Mouse (Mus musculus): ENCODE data around the gene Syndig1.

Syndig1 gene

GRCm38 (mm10) chr2:149873346-149873745 is 44.3 kb downstream of the Syndig1 start:
- no peak for DNase-seq (ENCODE audit: low read depth in 1 of 2, low spot score in 2 of 2)

GRCm38 (mm10) chr2:149877954-149878353 is 48.9 kb downstream of the Syndig1 start:
- DNase-seq (ENCODE audit: low read depth in 1 of 2, low spot score in 2 of 2): no peak

GRCm38 (mm10) chr2:149887634-149888033 is 58.6 kb downstream of the Syndig1 start:
- DNase-seq (ENCODE audit: low read depth in 1 of 2, low spot score in 2 of 2): no peak

- DNase-seq (ENCODE audit: low read depth in 1 of 2, low spot score in 2 of 2): no peak
These were observed 62.6 kb downstream of the Syndig1 start for GRCm38 (mm10) chr2:149891647-149892046.

- DNase-seq (ENCODE audit: low read depth in 1 of 2, low spot score in 2 of 2): no peak
These were observed 67.3 kb downstream of the Syndig1 start for GRCm38 (mm10) chr2:149896337-149896736.

- DNase-seq (ENCODE audit: low read depth in 1 of 2, low spot score in 2 of 2): no peak
These were observed 70.6 kb downstream of the Syndig1 start for GRCm38 (mm10) chr2:149899615-149900014.

GRCm38 (mm10) chr2:149900606-149901005 is 71.6 kb downstream of the Syndig1 start:
- no peak for DNase-seq (ENCODE audit: low read depth in 1 of 2, low spot score in 2 of 2)

GRCm38 (mm10) chr2:149904405-149904804 is 75.4 kb downstream of the Syndig1 start:
- no peak for DNase-seq (ENCODE audit: low read depth in 1 of 2, low spot score in 2 of 2)

GRCm38 (mm10) chr2:149906694-149907093 is 77.7 kb downstream of the Syndig1 start:
- DNase-seq (ENCODE audit: low read depth in 1 of 2, low spot score in 2 of 2): no peak

GRCm38 (mm10) chr2:149917162-149917561 is 88.2 kb downstream of the Syndig1 start:
- no peak for DNase-seq (ENCODE audit: low read depth in 1 of 2, low spot score in 2 of 2)

GRCm38 (mm10) chr2:149923561-149923960 is 94.5 kb downstream of the Syndig1 start:
- no peak for DNase-seq (ENCODE audit: low read depth in 1 of 2, low spot score in 2 of 2)

- no peak for DNase-seq (ENCODE audit: low read depth in 1 of 2, low spot score in 2 of 2)
These were observed 96.9 kb downstream of the Syndig1 start for GRCm38 (mm10) chr2:149925911-149926310.

- DNase-seq (ENCODE audit: low read depth in 1 of 2, low spot score in 2 of 2): no peak
These were observed 98.0 kb downstream of the Syndig1 start for GRCm38 (mm10) chr2:149927001-149927400.

- DNase-seq (ENCODE audit: low read depth in 1 of 2, low spot score in 2 of 2): no peak
These were observed 98.5 kb downstream of the Syndig1 start for GRCm38 (mm10) chr2:149927481-149927880.

- no peak for DNase-seq (ENCODE audit: low read depth in 1 of 2, low spot score in 2 of 2)
These were observed 101.0 kb downstream of the Syndig1 start for GRCm38 (mm10) chr2:149929986-149930385.

- no peak for DNase-seq (ENCODE audit: low read depth in 1 of 2, low spot score in 2 of 2)
These were observed 102.1 kb downstream of the Syndig1 start for GRCm38 (mm10) chr2:149931111-149931510.

GRCm38 (mm10) chr2:149932095-149932494 is 103.1 kb downstream of the Syndig1 start:
- DNase-seq (ENCODE audit: low read depth in 1 of 2, low spot score in 2 of 2): no peak

GRCm38 (mm10) chr2:149933247-149933898 is 104.4 kb downstream of the Syndig1 start:
- no peak for DNase-seq (ENCODE audit: low read depth in 1 of 2, low spot score in 2 of 2)

GRCm38 (mm10) chr2:149934139-149934538 is 105.1 kb downstream of the Syndig1 start:
- DNase-seq (ENCODE audit: low read depth in 1 of 2, low spot score in 2 of 2): no peak

- no peak for DNase-seq (ENCODE audit: low read depth in 1 of 2, low spot score in 2 of 2)
These were observed 109.8 kb downstream of the Syndig1 start for GRCm38 (mm10) chr2:149938829-149939228.

- no peak for DNase-seq (ENCODE audit: low read depth in 1 of 2, low spot score in 2 of 2)
These were observed 110.6 kb downstream of the Syndig1 start for GRCm38 (mm10) chr2:149939586-149939985.

- no peak for DNase-seq (ENCODE audit: low read depth in 1 of 2, low spot score in 2 of 2)
These were observed 121.6 kb downstream of the Syndig1 start for GRCm38 (mm10) chr2:149950641-149951040.

- no peak for DNase-seq (ENCODE audit: low read depth in 1 of 2, low spot score in 2 of 2)
These were observed 142.0 kb downstream of the Syndig1 start for GRCm38 (mm10) chr2:149971014-149971413.
